Mouse (Mus musculus) ES-E14 (cell line): ENCODE data around the gene Wfdc5. TPM values are rescaled to one million over a fixed set of nuclear protein-coding genes. Genes with fewer than 3 reads are reported as not detected.

ENCODE experiments used
- DNase-seq: peaks from one replicate; pipeline ENCODE4 v3.0.0-alpha.2; 2013; ENCODE audit warnings: low read depth, low spot score
- H3K27ac ChIP-seq: 2 replicates; pipeline ENCODE4 v1.5.1; 2012; ENCODE audit warnings: low read depth, mild to moderate bottlenecking, low read length, moderate library complexity, mixed read lengths; ENCODE audit not compliant: poor library complexity, insufficient read depth, severe bottlenecking
- H3K36me3 ChIP-seq: 2 replicates; pipeline ENCODE4 v1.6.1; 2012; ENCODE audit warnings: mild to moderate bottlenecking, low read length, moderate library complexity, mixed read lengths; ENCODE audit not compliant: control insufficient read depth, poor library complexity, insufficient read depth, severe bottlenecking
- H3K4me1 ChIP-seq, 2 experiments: fragments of 150-350 bp in 1 of 2; sonication (generic) in 1 of 2; 2 replicates each; pipeline ENCODE4 v1.6.1; 2012; ENCODE audit warnings: low read length in 2 of 2, mild to moderate bottlenecking in 1 of 2, mixed read lengths in 1 of 2; ENCODE audit not compliant: control insufficient read depth in 2 of 2, insufficient read depth in 2 of 2, poor library complexity in 1 of 2
- H3K4me3 ChIP-seq, 2 experiments: fragments of 150-350 bp in 1 of 2; sonication (generic) in 1 of 2; 2 replicates each; pipeline ENCODE4 v1.5.1; 2012; ENCODE audit warnings: low read length in 2 of 2, low read depth in 1 of 2, mild to moderate bottlenecking in 1 of 2, mixed read lengths in 1 of 2; ENCODE audit not compliant: insufficient read depth in 1 of 2, poor library complexity in 1 of 2, severe bottlenecking in 1 of 2
- H3K9ac ChIP-seq: 2 replicates; pipeline ENCODE4 v1.6.1; 2012; ENCODE audit warnings: low read depth, mild to moderate bottlenecking, low read length, mixed read lengths; ENCODE audit not compliant: poor library complexity, insufficient read depth, severe bottlenecking
- H3K9me3 ChIP-seq: fragments of 150-350 bp; sonication (generic); 2 replicates; pipeline ENCODE4 v1.6.1; 2012; ENCODE audit warnings: low read depth, mild to moderate bottlenecking, low read length; ENCODE audit not compliant: control insufficient read depth, insufficient read depth
- CHD2 ChIP-seq: IDR thresholded peaks from 2 replicates; pipeline ENCODE4 v1.6.1; 2014; ENCODE audit warnings: mild to moderate bottlenecking, low read depth, low read length, inconsistent platforms
- HCFC1 ChIP-seq: IDR thresholded peaks from 2 replicates; pipeline ENCODE4 v1.6.1; 2012; ENCODE audit warnings: low read length, inconsistent platforms, borderline replicate concordance; ENCODE audit not compliant: insufficient read depth
- MAFK ChIP-seq: IDR thresholded peaks from 2 replicates; pipeline ENCODE4 v1.6.1; 2014; ENCODE audit warnings: mild to moderate bottlenecking, low read depth, low read length, inconsistent platforms; ENCODE audit not compliant: insufficient read depth
- ZC3H11A ChIP-seq: IDR thresholded peaks from 2 replicates; pipeline ENCODE4 v1.6.1; 2012; ENCODE audit warnings: low read depth, mild to moderate bottlenecking, inconsistent platforms, low read length, borderline replicate concordance
- ZNF384 ChIP-seq: IDR thresholded peaks from 2 replicates; pipeline ENCODE4 v1.6.1; 2012; ENCODE audit warnings: low read depth, low read length, inconsistent platforms
- in situ Hi-C, 2 experiments: fragments of 600-800 bp; cut with MboI; formaldehyde crosslinking; loops; one replicate each; pipeline ENCODE4 v1.15.1; 2025; ENCODE audit warnings: low sequenced_read_pairs in 2 of 2, inconsistent platforms in 1 of 2; ENCODE audit not compliant: unreplicated experiment in 2 of 2
- total RNA-seq: library from RNA; depleted of rRNA; stranded (reverse); fragments of 300-350 nt; gene quantifications from 2 replicates; pipeline ENCODE4 v1.2.3, GENCODE M21; 2012

Wfdc5 gene
- total RNA-seq, 1 experiment, result not detected

DNA sequence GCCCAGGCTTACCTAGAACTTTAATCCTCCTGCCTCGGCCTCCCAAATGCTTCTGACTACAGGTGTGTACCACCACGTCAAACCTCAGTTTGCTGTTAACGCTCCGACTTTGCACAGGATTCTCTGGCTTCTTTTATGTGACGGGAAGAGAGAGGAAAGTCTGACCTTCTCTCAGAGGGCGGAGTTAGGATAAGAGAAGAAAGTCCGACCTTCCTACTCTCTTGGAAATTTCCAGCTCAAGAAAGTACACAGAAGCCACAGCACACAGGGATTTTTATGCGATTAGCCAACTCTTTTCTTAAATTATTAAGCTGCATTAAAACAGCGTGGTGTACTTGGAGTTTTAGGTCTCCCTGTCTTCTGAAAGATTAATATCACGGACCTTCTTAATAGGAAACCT lies 38.0 kb downstream of the Wfdc5 start:
- Histone ChIP-seq H3K36me3 (no peaks in the 10 kb centered on the region; the same call in 1 of the 2 replicates), H3K4me1 (no peaks in the 10 kb centered on the region; a peak in 1 of 4 replicates), H3K27ac (no peak overlapping the region), H3K4me3 (no peak overlapping the region), H3K9me3 (no peaks in the 10 kb centered on the region), H3K9ac (no peak overlapping the region)
- in situ Hi-C loops, result no loop called here
- DNase-seq, result no peak
- TF ChIP-seq MAFK, result no peak
- TF ChIP-seq ZNF384, result no peak
- no peak for TF ChIP-seq HCFC1
- TF ChIP-seq ZC3H11A, result no peak
- TF ChIP-seq CHD2, result no peak

DNA sequence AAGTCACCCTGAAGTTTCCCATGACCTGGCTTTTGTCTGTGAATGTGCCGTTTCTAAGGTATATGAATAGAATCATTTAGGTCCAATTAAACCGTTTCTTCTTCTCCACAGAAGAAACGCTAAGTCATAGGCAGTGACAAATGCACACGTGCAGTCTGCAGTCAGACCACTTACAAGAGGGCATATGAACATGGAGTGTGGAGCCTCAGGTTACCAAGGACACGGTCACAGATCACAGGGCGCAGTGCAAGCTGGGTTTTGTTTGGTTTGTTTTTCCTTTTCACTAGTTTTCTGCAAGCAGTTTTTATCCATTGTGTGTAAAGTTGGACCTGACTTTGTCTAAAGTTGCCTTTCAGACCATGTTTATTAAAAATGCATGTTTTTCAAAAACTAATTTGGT lies 38.5 kb downstream of the Wfdc5 start:
- Histone ChIP-seq H3K27ac (no peak overlapping the region), H3K9ac (no peak overlapping the region), H3K4me3 (no peak overlapping the region), H3K36me3 (no peaks in the 10 kb centered on the region; the same call in 1 of the 2 replicates), H3K4me1 (no peaks in the 10 kb centered on the region; a peak in 1 of 4 replicates), H3K9me3 (no peaks in the 10 kb centered on the region)
- DNase-seq, result no peak
- no peak for TF ChIP-seq ZNF384
- TF ChIP-seq CHD2, result no peak
- no peak for TF ChIP-seq ZC3H11A
- TF ChIP-seq MAFK, result no peak
- TF ChIP-seq HCFC1, result no peak
- in situ Hi-C loops, result no loop called here

DNA sequence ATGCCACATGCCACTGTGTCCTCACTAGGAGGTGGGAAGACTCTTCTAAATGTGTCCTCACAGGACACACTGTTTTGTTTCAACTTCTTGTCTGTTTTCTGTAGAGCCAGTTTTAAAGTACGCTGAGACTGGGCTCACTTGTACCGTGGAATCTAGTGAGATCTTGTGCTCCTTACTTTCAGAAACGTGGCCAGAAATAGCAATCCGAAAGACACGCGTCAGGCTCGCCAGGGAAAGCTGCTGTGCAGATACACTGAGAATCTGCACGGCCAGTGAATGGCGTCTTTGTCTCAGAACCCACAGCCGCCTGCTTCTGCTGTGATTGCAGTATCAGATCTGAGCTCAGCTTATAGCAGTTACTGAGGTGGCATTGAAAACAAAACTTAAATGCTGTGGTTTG lies 40.5 kb downstream of the Wfdc5 start:
- no peak overlapping the region for H3K4me3 ChIP-seq
- H3K36me3 ChIP-seq, result peaks cover 2% of the 10 kb centered on the region; the same call in 1 of the 2 replicates
- no peak for TF ChIP-seq HCFC1
- TF ChIP-seq ZC3H11A, result no peak
- TF ChIP-seq ZNF384, result no peak
- TF ChIP-seq CHD2, result no peak
- no peak for TF ChIP-seq MAFK
- H3K27ac ChIP-seq, result no peak overlapping the region
- H3K4me1 ChIP-seq, result no peaks in the 10 kb centered on the region; a peak in 1 of 4 replicates
- in situ Hi-C loops, result no loop called here
- H3K9ac ChIP-seq, result no peak overlapping the region
- no peak for DNase-seq
- H3K9me3 ChIP-seq, result no peaks in the 10 kb centered on the region

DNA sequence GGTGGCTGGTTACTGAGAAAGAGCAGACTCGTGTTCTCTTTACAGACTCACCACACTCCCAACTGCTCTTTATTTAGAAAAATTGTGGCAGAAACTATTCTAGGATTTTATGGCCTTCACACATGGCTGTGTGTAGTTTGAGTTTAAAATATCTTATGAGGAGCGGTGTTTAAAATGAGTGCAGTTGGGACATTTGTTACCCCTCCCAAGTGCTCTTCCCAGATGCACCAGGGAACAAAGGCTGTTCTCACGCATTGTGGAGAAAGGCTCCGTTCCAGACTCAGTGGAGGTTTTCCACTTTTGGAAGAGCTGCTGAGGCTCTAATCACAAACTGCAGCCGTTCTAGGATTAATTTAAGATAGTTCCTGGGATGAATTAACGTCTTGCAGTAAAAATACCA lies 44.8 kb downstream of the Wfdc5 start:
- no peak overlapping the region for H3K27ac ChIP-seq
- peaks cover 2% of the 10 kb centered on the region; the same call in 1 of the 2 replicates for H3K36me3 ChIP-seq
- H3K9me3 ChIP-seq, result no peaks in the 10 kb centered on the region
- no peak overlapping the region for H3K9ac ChIP-seq
- no peak for TF ChIP-seq ZC3H11A
- H3K4me1 ChIP-seq, result no peaks in the 10 kb centered on the region; a peak in 1 of 4 replicates
- no peak for DNase-seq
- in situ Hi-C loops, result no loop called here
- no peak overlapping the region for H3K4me3 ChIP-seq

DNA sequence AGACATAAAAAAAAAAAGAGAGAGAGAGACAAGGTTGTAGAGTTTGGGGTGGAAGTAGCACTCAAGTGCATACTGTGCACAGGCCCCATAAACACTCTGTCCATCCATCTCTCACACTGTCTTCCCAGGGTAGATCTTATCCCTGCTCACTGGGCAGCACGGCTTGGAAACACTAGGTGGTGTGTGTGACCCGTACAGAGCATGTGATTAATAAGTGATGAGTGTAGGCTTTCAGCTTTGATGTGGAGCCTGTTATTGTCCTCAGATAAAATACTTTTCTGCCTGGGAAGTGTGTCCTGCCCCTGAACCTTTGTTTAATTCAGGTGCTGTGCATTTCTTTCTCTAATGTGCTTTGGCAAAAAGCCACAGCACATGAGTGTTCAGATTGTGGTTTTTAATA lies 46.1 kb downstream of the Wfdc5 start:
- in situ Hi-C loops, result no loop called here
- H3K36me3 ChIP-seq, result peaks cover 4% of the 10 kb centered on the region; the same call in 1 of the 2 replicates
- no peak overlapping the region for H3K4me3 ChIP-seq
- no peaks in the 10 kb centered on the region for H3K9me3 ChIP-seq
- no peaks in the 10 kb centered on the region; a peak in 1 of 4 replicates for H3K4me1 ChIP-seq
- DNase-seq, result no peak
- no peak overlapping the region for H3K27ac ChIP-seq
- TF ChIP-seq ZC3H11A, result no peak
- no peak for TF ChIP-seq ZNF384
- no peak for TF ChIP-seq MAFK
- H3K9ac ChIP-seq, result no peak overlapping the region
